Mouse (Mus musculus) gastrocnemius, postnatal 4 days (tissue): ENCODE results near the gene Mllt10. TPM values are rescaled to one million over a fixed set of nuclear protein-coding genes. Genes with fewer than 3 reads are reported as not detected.
"Not testable (repeated sequence)": the region's sequence is repeated elsewhere in the genome, so short reads cannot be mapped to it uniquely, and the experiment has no call there.

Source experiments
- DNase-seq, 2 experiments: peaks; one replicate each; pipeline ENCODE4 v3.0.0; 2021 to 2022; ENCODE audit warnings: low spot score in 2 of 2, mixed read lengths in 2 of 2
- total RNA-seq, 2 experiments: library from RNA; stranded (reverse); gene quantifications; 2 replicates each; pipeline ENCODE4 v1.2.3; 2021

Gene Mllt10
- total RNA-seq, 2 experiments from 2014 or later: 34.5 to 42.5 TPM

- DNase-seq: no peak
Measured at GRCm38 (mm10) chr2:18068071-18068796, 13.2 kb downstream of the Mllt10 start.

- DNase-seq: no peak
Measured at GRCm38 (mm10) chr2:18071947-18072346, 16.9 kb downstream of the Mllt10 start.

GRCm38 (mm10) chr2:18080182-18080860 is 25.3 kb downstream of the Mllt10 start:
- DNase-seq: no peak

GRCm38 (mm10) chr2:18087695-18088094 is 32.7 kb downstream of the Mllt10 start:
- not testable (repeated sequence) for DNase-seq

- no peak for DNase-seq
Measured at GRCm38 (mm10) chr2:18093858-18094257, 38.8 kb downstream of the Mllt10 start.

- no peak for DNase-seq
Measured at GRCm38 (mm10) chr2:18094319-18094718, 39.3 kb downstream of the Mllt10 start.

- DNase-seq: no peak
Measured at GRCm38 (mm10) chr2:18095804-18096203, 40.8 kb downstream of the Mllt10 start.

- no peak for DNase-seq
Measured at GRCm38 (mm10) chr2:18100914-18101313, 45.9 kb downstream of the Mllt10 start.

GRCm38 (mm10) chr2:18107561-18107960 is 52.5 kb downstream of the Mllt10 start:
- no peak for DNase-seq

- DNase-seq: no peak
Measured at GRCm38 (mm10) chr2:18108214-18108613, 53.2 kb downstream of the Mllt10 start.

- no peak for DNase-seq
Measured at GRCm38 (mm10) chr2:18111411-18111810, 56.4 kb downstream of the Mllt10 start.

GRCm38 (mm10) chr2:18116432-18116831 is 61.4 kb downstream of the Mllt10 start:
- no peak for DNase-seq

- no peak for DNase-seq
Measured at GRCm38 (mm10) chr2:18138131-18138530, 83.1 kb downstream of the Mllt10 start.

GRCm38 (mm10) chr2:18139646-18140045 is 84.6 kb downstream of the Mllt10 start:
- no peak for DNase-seq

GRCm38 (mm10) chr2:18156131-18156530 is 101.1 kb downstream of the Mllt10 start:
- no peak for DNase-seq

GRCm38 (mm10) chr2:18159426-18159825 is 104.4 kb downstream of the Mllt10 start:
- DNase-seq: no peak

GRCm38 (mm10) chr2:18160992-18161391 is 106.0 kb downstream of the Mllt10 start:
- DNase-seq: no peak

GRCm38 (mm10) chr2:18165511-18165910 is 110.5 kb downstream of the Mllt10 start:
- no peak for DNase-seq

GRCm38 (mm10) chr2:18169174-18169948 is 114.3 kb downstream of the Mllt10 start:
- DNase-seq: no peak

GRCm38 (mm10) chr2:18175234-18175633 is 120.2 kb downstream of the Mllt10 start:
- no peak for DNase-seq

- no peak for DNase-seq
Measured at GRCm38 (mm10) chr2:18176235-18176634, 121.2 kb downstream of the Mllt10 start.

- no peak for DNase-seq
Measured at GRCm38 (mm10) chr2:18180323-18180722, 125.3 kb downstream of the Mllt10 start.
